Mouse (Mus musculus): Measurements from ENCODE around the gene Gm10295.

- TF ChIP-seq POLR2A (IDR thresholded peaks at IDR 0.05; ENCODE audit: extremely low read depth, insufficient read depth, low read length) (no peak), CTCF (IDR thresholded peaks at IDR 0.05; ENCODE audit: low read depth, low read length) (no peak)
Measured at GRCm38 (mm10) chr7:71390291-71390690, 39.0 kb upstream of the Gm10295 start.

Measured in liver, adult 2 months (tissue).